Mouse (Mus musculus): Measurements from ENCODE around the gene Foxn3. TPM values are rescaled to one million over a fixed set of nuclear protein-coding genes. Genes with fewer than 3 reads are reported as not detected.

The Foxn3 gene
- polyA plus RNA-seq, 1 experiment from 2014 or later = 63.5 TPM

DNA sequence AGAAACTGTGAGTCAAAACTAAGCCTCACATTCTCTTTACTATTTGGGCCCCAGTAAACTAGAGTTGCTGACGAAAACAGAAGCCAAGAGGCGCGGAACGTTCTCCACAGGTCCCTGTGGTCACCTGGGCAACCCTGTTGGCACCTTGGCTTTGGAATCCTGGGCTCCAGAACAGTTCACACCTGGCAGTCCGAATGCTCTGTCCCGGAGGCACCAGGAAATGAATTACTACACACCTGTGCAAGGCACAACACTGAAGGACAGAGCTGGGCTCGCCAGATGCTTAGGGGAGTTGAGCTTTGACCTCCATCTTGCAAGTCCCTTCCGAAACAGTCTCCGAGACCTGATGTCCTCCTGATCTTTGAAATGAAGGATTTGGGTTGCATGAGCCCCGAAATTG, 44.7 kb downstream of the Foxn3 start:
- Histone ChIP-seq H3K9ac (no peak overlapping the region), H3K4me3 (no peak overlapping the region), H3K27me3 (no peaks in the 10 kb centered on the region), H3K36me3 (no peaks in the 10 kb centered on the region), H3K4me1 (peaks cover 10% of the 10 kb centered on the region; the same call in 1 of the 2 replicates), H3K4me2 (no peak overlapping the region), H3K9me3 (no peaks in the 10 kb centered on the region), H3K27ac (no peak overlapping the region)
- no peak for ATAC-seq (ENCODE audit: borderline replicate concordance, extremely low read depth, low FRiP score, low TSS enrichment)
- WGBS = 88% methylated on average over 10 of the region's 10 CpGs

DNA sequence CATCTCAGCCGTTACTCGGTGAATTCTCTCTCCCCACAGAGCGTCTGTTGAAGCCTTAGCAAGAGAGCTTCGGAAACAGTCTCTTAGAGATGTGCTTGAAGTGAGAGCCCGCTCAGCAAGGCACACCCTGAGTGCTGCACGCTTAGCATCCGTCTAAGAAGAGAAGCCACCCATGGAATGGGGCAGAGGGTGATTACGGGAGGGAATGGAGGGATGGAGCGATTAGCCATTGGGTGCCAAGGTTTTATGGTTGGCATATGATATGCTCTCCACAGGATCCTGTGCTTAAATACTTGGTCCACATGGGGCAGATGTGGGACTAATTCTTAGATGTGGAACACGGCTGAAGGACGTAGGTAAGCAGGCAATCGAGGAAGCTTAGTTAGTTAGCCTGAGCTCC, 45.3 kb downstream of the Foxn3 start:
- H3K27ac ChIP-seq = no peak overlapping the region
- no peak overlapping the region for H3K4me3 ChIP-seq
- ATAC-seq (ENCODE audit: borderline replicate concordance, extremely low read depth, low FRiP score, low TSS enrichment) = no peak
- H3K4me1 ChIP-seq = peaks cover 10% of the 10 kb centered on the region; the same call in 1 of the 2 replicates
- no peaks in the 10 kb centered on the region for H3K9me3 ChIP-seq
- no peaks in the 10 kb centered on the region for H3K36me3 ChIP-seq
- H3K9ac ChIP-seq = no peak overlapping the region
- H3K27me3 ChIP-seq = no peaks in the 10 kb centered on the region
- 86% methylated on average over 12 of the region's 12 CpGs for WGBS
- no peak overlapping the region for H3K4me2 ChIP-seq

DNA sequence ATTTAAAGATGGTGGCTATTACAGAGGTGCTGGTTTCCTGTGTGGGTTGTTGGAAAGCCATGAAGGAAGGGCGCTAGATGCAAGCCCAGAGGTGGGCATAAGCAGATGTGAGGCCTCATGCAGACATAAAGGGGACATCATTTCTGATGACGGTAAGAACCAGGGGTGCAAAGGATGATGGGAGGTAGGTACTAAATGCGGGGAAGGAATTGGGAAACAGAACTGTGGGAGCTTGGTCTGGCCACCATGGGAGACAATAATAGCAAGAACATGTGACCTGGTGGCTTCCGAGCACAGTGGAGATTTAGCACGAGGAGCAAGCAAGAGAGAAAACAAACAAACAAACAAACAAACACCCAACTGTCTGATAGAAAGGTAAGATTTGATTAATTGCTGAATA, 46.1 kb downstream of the Foxn3 start:
- Histone ChIP-seq H3K36me3 (no peaks in the 10 kb centered on the region), H3K27ac (no peak overlapping the region), H3K4me1 (peaks cover 10% of the 10 kb centered on the region; the same call in 1 of the 2 replicates), H3K4me2 (no peak overlapping the region), H3K27me3 (no peaks in the 10 kb centered on the region), H3K4me3 (no peak overlapping the region), H3K9ac (no peak overlapping the region), H3K9me3 (no peaks in the 10 kb centered on the region)
- 85% methylated on average over 5 of the region's 5 CpGs for WGBS
- ATAC-seq (ENCODE audit: borderline replicate concordance, extremely low read depth, low FRiP score, low TSS enrichment) = no peak

DNA sequence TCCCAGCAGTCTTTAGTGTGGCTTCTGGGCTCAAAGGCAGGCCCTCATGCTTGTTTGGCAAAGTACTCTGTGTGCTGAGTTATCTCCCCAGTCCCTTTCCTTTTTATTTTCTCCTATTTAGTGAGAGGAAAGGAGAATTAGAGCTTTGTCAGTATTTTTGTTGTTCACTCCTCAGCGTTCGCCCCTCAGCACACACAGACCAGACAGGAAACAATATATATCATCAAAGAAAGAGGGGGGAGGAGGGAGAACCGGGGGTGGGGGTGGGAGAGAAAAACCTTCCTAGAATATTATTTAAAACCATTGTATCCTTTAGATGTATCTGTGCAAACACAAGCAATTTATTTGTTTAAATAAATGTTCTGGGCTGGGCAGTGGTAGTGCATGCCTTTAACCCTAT, 47.9 kb downstream of the Foxn3 start:
- Histone ChIP-seq H3K9me3 (no peaks in the 10 kb centered on the region), H3K27ac (no peak overlapping the region), H3K4me3 (no peak overlapping the region), H3K9ac (no peak overlapping the region), H3K4me2 (no peak overlapping the region), H3K4me1 (peaks cover 10% of the 10 kb centered on the region; the same call in 1 of the 2 replicates), H3K36me3 (no peaks in the 10 kb centered on the region), H3K27me3 (no peaks in the 10 kb centered on the region)
- ATAC-seq (ENCODE audit: borderline replicate concordance, extremely low read depth, low FRiP score, low TSS enrichment) = no peak
- WGBS = 45% methylated on average over 3 of the region's 3 CpGs

DNA sequence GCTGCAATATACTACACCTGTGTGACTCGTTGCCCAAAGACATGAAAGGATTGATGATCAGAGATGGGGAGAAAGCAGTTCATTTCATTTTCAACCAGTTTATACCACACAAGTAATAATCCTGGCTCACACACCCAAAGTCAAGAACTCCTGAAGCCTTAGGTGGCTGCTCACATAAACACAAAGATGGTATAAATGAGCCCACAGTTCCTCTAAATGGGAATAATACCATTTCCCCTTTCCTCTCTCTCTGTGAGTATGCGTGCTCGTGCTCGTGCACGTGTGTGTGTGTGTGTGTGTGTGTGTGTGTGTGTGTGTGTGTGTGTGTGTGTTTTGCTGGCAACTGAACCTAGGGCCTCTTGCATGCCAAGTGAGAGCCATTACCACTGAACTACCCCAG, 51.7 kb downstream of the Foxn3 start:
- no peak overlapping the region for H3K4me3 ChIP-seq
- no peak overlapping the region for H3K9ac ChIP-seq
- no peak overlapping the region for H3K4me2 ChIP-seq
- no peaks in the 10 kb centered on the region for H3K9me3 ChIP-seq
- no peaks in the 10 kb centered on the region for H3K36me3 ChIP-seq
- H3K27me3 ChIP-seq = no peaks in the 10 kb centered on the region
- H3K4me1 ChIP-seq = peaks cover 2% of the 10 kb centered on the region; the same call in 1 of the 2 replicates
- ATAC-seq (ENCODE audit: borderline replicate concordance, extremely low read depth, low FRiP score, low TSS enrichment) = no peak
- WGBS = 80% methylated on average over 5 of the region's 5 CpGs
- H3K27ac ChIP-seq = no peak overlapping the region

DNA sequence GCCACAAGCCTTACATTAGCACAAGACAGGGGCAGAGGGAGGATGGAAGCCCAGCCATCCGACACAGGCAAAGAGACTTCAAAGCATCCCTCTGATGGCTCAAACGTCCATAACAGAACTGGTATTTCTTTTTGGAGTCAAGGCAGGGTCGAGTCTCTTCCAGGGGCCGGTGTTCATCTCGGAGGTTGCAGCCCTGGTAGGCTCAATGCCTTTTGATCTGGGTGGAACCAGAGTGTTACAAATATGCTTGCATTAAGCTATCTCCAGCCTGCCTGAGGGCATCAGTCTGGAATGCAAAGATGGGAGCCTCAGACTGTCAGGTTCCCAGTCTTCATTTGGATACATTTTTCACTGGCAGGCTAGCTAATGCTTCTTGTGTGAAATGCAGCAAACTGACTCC, 52.6 kb downstream of the Foxn3 start:
- Histone ChIP-seq H3K36me3 (no peaks in the 10 kb centered on the region), H3K9me3 (no peaks in the 10 kb centered on the region), H3K27me3 (no peaks in the 10 kb centered on the region), H3K4me2 (no peak overlapping the region), H3K4me3 (no peak overlapping the region), H3K4me1 (peaks cover 2% of the 10 kb centered on the region; the same call in 1 of the 2 replicates), H3K27ac (no peak overlapping the region), H3K9ac (no peak overlapping the region)
- WGBS = 32% methylated on average over 5 of the region's 5 CpGs
- ATAC-seq (ENCODE audit: borderline replicate concordance, extremely low read depth, low FRiP score, low TSS enrichment) = no peak

DNA sequence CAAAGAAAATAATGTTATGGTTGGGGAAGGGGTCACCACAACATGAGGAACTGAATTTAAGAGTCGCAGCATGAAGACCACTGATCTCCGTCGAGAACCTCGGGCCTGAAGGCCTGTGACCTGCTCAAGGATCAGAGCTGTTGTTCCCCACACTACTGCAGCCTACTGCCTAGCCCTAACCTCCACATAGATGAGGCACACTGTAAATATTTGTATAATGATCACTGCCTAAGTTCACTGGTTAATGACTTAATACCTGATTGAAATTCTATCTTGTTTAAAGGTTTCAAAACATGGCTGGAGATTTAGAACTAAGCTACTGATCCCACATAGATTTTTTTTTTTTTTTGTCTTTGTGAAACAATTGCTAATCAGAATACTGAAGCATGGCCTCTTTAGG, 61.2 kb downstream of the Foxn3 start:
- no peaks in the 10 kb centered on the region for H3K4me1 ChIP-seq
- H3K4me2 ChIP-seq = no peak overlapping the region
- no peak overlapping the region for H3K27ac ChIP-seq
- no peaks in the 10 kb centered on the region for H3K9me3 ChIP-seq
- no peaks in the 10 kb centered on the region for H3K36me3 ChIP-seq
- no peak overlapping the region for H3K4me3 ChIP-seq
- WGBS = 86% methylated on average over 4 of the region's 4 CpGs
- ATAC-seq (ENCODE audit: borderline replicate concordance, extremely low read depth, low FRiP score, low TSS enrichment) = no peak
- H3K27me3 ChIP-seq = no peaks in the 10 kb centered on the region
- H3K9ac ChIP-seq = no peak overlapping the region

DNA sequence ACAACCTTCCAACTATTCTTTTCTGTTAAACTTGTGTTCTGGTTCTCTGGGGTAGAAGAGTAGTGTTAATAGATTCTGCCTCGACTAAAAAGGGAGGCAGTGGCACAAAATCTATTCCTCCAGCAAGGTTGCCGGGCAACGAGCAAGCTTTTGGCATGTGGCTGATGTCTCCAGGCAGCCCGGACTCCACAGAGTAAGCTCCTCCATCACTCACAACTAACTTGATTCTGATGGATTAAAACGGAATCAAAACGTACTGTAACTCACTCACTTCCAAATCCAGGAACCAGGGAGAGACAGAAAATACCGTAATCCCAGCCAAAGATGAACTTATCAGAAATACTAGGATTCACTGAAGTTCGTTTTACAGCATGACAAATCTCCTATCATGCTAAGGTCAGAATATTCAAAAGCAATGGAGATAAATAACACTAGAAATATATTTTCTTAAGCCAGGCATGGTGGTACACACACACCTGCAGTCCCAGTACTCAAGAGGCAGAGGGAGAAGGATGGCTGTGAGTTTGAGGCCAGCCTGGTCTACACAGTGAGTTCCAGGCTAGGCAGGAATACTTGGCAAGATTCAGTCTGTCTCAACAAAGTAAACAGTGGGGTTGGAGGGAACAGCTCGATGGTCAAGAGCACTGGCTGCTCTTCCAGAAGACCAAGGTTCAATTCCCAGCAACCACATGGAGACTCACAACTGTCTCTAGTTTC, 64.2 kb downstream of the Foxn3 start:
- WGBS = 51% methylated on average over 9 of the region's 9 CpGs
- no peaks in the 10 kb centered on the region for H3K9me3 ChIP-seq
- no peaks in the 10 kb centered on the region for H3K36me3 ChIP-seq
- no peaks in the 10 kb centered on the region for H3K27me3 ChIP-seq
- no peak overlapping the region for H3K4me3 ChIP-seq
- no peak overlapping the region for H3K27ac ChIP-seq
- H3K9ac ChIP-seq = no peak overlapping the region
- H3K4me1 ChIP-seq = no peaks in the 10 kb centered on the region
- H3K4me2 ChIP-seq = no peak overlapping the region
- ATAC-seq (ENCODE audit: borderline replicate concordance, extremely low read depth, low FRiP score, low TSS enrichment) = no peak

DNA sequence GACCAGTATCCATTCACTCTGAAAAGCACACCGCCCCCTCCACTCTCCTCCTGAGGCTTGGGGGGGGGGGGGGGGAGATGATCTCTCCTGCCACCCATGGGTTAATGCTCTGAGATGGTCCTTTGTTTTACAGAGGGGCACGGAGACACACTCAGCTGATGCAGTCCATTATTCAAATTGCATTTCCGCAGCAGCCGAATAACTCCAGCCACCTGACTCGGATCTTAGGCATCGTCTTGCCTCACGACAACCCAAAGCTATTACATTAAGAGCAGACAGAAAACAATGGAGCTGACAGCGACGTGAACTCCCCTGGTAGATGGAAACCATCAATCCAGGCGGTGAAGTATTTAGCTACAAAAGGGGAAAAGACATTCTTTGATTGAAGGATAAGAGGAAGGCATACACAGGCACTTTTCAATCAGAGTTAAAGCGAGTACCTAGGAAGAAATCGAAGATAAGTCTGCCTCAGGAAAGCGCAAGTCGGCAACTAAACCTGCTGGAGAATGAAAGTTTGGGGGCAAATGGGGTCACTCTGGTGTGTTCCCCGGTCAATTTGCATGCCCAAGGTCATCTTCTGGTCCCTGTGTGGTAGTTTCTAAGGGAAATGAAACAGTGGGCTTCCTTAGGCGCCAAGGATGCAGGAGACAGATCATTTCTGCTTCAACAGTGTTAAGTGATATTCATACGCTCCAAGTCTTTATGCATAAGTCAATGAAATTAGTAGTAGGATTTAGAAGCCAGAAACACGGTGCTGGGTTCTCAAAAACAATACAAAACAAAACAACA, 65.0 kb downstream of the Foxn3 start:
- 59% methylated on average over 18 of the region's 18 CpGs for WGBS
- Histone ChIP-seq H3K9me3 (no peaks in the 10 kb centered on the region), H3K27me3 (no peaks in the 10 kb centered on the region), H3K4me2 (no peak overlapping the region), H3K36me3 (no peaks in the 10 kb centered on the region), H3K4me1 (no peaks in the 10 kb centered on the region), H3K4me3 (no peak overlapping the region), H3K27ac (no peak overlapping the region), H3K9ac (no peak overlapping the region)
- ATAC-seq (ENCODE audit: borderline replicate concordance, extremely low read depth, low FRiP score, low TSS enrichment) = no peak

DNA sequence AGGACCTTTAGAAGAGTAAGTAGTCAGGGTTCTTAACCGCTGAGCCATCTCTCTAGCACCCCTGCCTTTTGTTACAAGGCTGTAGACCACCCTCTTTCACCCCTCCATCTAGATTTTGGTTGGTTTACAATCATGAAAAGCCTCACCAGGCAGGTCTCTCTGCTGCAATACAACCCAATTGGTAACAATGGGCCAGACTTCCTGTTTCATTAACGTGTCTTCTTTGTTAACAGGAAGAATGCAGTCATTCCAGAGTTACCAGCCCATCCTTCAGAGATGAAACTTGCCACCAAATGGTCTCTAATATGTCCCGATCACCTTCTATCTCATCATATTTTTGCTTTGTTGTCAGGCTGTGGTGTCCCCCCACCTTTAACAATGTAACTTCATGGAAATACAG, 66.4 kb downstream of the Foxn3 start:
- ATAC-seq (ENCODE audit: borderline replicate concordance, extremely low read depth, low FRiP score, low TSS enrichment) = no peak
- H3K4me2 ChIP-seq = no peak overlapping the region
- 70% methylated on average over 3 of the region's 3 CpGs for WGBS
- no peaks in the 10 kb centered on the region for H3K4me1 ChIP-seq
- H3K27me3 ChIP-seq = no peaks in the 10 kb centered on the region
- no peak overlapping the region for H3K4me3 ChIP-seq
- H3K9me3 ChIP-seq = no peaks in the 10 kb centered on the region
- H3K27ac ChIP-seq = no peak overlapping the region
- no peaks in the 10 kb centered on the region for H3K36me3 ChIP-seq
- no peak overlapping the region for H3K9ac ChIP-seq

DNA sequence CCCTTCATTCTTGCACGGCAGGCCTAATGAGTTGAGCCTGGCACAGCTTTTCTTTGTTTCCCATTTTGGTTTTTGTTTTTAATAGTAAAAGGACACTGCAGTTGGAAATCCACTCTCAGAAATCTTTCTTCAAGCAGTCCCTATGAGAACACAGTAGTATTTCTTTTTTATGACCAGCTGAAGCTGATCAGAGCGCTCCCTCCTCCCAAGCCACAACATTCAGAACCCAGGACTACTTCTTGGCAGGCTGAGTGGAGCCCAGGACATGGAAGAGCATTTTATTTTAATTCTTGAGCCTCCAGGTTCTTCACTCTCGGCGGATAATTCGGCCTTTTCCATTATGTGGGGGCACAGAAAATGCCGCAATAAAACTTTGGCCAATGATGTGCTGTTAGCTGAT, 73.2 kb downstream of the Foxn3 start:
- no peak for ATAC-seq (ENCODE audit: borderline replicate concordance, extremely low read depth, low FRiP score, low TSS enrichment)
- H3K27me3 ChIP-seq = no peaks in the 10 kb centered on the region
- H3K4me1 ChIP-seq = 0 out of 2 replicates have a peak, but pooled peaks cover 3% of the 10 kb centered on the region
- no peaks in the 10 kb centered on the region for H3K36me3 ChIP-seq
- H3K27ac ChIP-seq = no peak overlapping the region
- no peak overlapping the region for H3K4me2 ChIP-seq
- H3K9ac ChIP-seq = no peak overlapping the region
- H3K9me3 ChIP-seq = no peaks in the 10 kb centered on the region
- WGBS = 83% methylated on average over 6 of the region's 6 CpGs
- no peak overlapping the region for H3K4me3 ChIP-seq

DNA sequence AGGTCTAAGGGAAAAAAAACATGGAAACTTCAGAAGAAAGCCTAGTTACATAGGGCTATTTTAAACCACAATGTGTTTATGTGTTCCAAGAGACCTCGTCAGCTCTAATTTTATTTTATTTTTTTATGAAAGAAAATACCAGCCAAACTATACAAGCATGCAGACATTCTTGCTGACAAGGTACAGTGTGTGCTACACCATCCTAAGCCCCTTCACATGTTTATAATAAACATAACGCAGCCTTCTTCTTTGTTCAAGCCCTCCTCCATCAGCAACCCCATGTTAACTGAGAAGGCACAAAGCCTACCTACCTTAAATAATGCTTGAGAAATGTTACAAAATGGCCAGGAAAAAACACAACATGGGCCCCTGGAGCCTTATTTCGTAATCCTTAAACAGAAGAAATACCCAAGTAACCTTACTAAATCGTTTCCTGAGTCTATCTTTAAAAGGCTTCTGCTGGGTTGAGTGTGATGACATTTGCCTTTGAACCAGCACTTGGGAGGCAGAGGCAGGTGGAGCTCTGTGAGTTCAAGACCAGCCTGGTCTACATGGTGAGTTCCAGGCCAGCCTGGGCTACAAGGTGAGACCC, 74.3 kb downstream of the Foxn3 start:
- no peak overlapping the region for H3K4me2 ChIP-seq
- no peaks in the 10 kb centered on the region for H3K27me3 ChIP-seq
- no peaks in the 10 kb centered on the region for H3K36me3 ChIP-seq
- no peak overlapping the region for H3K27ac ChIP-seq
- 0 out of 2 replicates have a peak, but pooled peaks cover 3% of the 10 kb centered on the region for H3K4me1 ChIP-seq
- H3K9ac ChIP-seq = no peak overlapping the region
- WGBS = 69% methylated on average over 4 of the region's 4 CpGs
- no peaks in the 10 kb centered on the region for H3K9me3 ChIP-seq
- no peak for ATAC-seq (ENCODE audit: borderline replicate concordance, extremely low read depth, low FRiP score, low TSS enrichment)
- H3K4me3 ChIP-seq = no peak overlapping the region

All from lung, embryonic 15.5 days (tissue).